Mouse (Mus musculus): ENCODE data around the gene Ppm1a. TPM values are rescaled to one million over a fixed set of nuclear protein-coding genes. Genes with fewer than 3 reads are reported as not detected.
A peak's percentile ranks its signal among the peaks of the same experiment; 100 is the strongest.
"Not testable (repeated sequence)": the region's sequence is repeated elsewhere in the genome, so short reads cannot be mapped to it uniquely, and the experiment has no call there.

Ppm1a gene
- total RNA-seq, 2 experiments from 2014 or later = 252 to 254 TPM

DNA sequence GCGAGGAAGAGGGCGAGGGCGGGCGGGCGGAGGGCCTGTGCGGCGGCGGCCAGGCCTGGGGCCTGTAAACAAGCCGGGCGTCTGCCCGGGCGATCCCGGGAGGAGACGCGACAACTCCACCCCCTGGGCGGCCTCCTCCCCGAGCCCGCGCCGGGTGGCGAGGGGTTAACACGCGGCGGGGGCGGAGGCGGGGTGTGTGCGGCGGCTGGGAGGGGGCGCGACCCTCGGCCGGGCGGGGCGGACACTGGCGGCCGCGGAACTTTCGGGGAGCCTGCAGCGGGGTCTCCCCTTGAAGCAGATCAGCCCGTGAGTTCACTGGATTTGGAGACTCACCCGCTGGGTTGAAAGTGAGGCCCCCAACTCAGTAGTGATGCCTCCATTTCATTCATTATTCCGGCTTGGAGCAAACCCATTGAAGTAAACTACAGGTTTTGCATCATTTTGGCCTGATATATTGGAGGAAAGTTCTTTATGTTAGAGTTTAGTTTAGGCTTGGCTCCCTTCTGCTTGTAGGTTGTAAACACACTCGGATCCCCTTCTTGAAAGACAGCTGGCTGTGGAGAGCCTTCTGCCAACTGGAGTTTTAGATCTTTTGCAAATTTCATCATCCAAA is 4.5 kb downstream of the Ppm1a start:
- peak; percentile 64 to 71 for DNase-seq

DNA sequence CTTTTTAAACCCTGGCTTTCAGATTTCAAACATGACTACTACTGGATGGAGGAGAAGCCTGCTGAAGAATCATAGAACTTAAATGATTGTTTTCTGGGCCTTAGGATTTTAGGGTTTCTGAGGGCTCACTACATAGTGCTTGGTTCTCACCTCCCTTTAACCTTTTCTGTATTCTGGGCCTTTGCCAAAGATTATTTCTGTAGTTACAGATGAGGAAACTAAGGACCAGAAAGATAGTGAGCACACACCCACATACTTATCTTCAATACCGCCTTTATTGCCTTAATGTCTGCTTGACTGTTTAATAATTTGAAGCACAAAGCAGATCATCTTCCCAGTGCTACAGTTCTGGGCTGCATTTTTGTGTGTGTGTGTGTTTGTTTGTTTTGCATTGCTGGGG is 5.2 kb downstream of the Ppm1a start:
- no peak for DNase-seq

DNA sequence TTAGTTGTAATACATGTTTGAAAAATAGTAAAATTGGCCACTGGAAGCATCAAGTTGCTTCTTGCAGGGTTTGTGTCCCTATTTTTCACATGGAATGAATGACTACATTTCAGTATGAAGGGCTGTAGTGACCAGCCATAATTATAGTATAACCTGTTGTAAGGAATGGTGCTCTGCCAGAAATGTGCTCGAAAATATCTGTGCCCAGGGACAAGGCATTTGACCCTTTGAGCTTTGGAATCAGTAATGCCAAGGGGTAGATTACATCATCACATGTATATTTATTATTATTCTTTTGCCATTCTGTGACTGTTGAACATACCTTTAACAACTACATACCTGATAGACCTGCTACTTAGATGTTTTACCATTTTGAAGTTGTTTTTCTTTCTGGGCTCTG is 5.9 kb downstream of the Ppm1a start:
- DNase-seq = no peak

DNA sequence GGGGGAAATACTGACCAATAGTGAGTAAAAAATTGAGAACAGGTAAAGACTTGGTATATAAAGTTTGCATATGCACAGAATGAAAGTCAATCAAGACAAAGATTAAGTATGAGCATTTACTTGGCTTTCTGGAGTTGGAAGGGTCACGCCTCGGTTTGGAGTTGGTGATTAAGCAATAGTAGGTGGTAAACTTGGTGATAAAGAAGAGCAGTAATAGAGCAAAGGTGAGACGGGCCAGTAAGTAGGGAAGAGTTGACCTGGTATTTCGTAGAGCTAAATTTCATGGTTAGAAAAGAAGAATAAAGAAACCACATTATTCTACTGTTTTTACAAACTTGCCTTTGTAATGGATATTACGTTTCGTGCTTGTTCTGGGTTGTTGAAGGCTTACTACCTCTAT is 10.6 kb downstream of the Ppm1a start:
- DNase-seq = no peak

DNA sequence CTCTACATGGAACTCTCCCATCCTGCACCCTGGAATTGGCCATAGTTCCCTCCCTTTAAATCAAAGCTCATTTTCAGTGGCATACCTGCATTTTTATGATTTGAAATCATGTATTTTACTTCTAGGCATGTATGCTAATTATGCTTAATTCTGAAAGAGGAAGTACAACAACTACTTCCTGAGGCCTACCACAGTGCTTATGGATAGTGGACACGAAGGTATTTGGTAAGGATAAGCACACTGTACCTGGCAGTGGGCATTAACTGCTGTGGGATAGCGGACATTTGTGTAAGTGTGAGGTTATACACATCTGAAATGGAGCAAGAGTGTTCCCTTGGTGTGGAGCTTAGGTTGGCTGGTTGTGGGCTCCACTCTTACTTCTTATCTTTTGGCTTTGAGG is 11.0 kb downstream of the Ppm1a start:
- DNase-seq = no peak

DNA sequence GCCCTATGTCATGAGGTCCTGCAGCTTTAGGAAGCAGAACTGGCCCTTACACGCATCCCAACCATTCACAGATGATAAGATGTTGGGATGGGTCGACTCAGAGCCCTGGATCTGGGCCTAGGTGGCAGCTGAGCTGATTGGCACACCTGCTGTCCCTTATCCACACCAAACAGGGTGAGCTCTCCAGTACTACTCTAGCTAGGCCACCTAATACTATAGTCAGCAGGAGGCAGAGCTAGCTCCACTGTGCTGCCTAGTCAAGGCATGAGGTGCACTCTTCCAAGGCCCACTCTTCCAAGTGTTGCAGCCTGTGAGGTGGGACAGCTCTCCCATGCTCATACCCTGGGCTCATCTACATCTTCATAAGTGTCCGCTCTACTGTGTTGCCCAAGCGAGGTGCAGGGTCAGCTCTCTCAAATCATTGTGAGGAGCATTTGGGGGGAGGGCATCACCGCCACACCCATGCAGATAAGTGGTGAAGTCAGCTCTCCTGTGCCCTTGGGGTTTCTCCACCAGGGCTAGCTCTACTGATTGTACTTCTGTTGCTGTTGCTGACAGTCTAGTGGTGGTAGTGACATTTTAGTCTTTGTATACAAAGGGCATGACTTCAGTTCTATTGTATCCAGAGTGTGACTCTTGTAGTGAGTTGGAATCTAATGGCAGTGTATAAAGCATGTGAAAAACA is 12.4 kb downstream of the Ppm1a start:
- DNase-seq = no peak

DNA sequence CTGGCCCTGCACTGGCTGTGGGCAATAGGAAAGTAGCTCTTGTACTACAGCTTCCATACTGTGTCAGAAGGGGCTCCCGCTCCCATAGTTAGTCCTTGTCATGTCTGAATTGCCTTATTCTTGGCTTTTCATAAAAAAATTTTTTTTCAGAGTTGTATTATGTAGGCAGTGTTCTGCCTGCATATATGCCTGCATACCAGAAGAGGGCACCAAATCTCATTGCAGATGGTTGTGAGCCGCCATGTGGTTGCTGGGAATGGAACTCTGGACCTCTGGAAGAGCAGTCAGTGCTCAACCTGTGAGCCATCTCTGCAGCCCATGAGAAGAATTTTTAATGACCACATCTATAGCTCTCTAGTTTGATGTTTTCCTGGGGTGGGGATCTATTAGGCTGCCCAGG is 13.9 kb downstream of the Ppm1a start:
- no peak for DNase-seq

DNA sequence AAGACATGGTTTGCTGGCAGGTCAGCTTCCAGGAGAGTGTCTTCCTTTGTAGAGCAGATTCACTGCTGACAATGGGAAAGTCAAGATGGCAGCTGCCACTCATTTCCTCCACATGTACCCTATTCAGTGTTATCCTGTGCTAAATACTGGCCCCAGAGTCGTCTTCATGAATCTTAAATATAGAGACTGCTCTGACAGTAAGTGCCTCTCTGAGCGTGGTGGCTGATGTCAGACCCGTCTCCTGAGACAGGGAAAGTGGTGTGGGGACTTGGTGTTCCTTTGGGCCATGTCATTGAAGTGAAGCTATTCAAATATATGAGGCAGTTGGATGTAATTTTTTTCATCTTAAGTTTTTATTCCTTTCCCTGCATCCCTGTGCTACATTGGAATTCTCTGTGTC is 14.5 kb downstream of the Ppm1a start:
- DNase-seq = no peak

DNA sequence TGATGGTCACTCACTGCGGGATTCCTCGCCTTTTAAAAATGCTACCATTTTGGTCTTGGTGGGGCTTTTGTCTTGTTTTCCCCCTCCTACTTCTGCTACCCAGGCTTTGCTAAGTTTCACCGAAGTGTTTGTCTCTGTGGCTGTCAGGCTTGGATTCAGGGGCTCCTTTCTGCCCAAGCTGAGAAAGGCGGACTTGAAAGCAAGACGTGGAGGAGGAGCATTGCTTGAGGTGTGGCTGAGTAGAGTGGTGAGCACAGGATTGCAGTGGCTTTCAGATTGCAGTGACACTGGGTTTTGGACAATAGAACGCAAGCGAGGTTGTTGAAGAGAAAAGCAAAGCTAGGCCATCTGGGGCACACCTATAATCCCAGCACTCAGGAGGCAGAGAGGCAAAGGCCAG is 16.7 kb downstream of the Ppm1a start:
- DNase-seq = no peak

DNA sequence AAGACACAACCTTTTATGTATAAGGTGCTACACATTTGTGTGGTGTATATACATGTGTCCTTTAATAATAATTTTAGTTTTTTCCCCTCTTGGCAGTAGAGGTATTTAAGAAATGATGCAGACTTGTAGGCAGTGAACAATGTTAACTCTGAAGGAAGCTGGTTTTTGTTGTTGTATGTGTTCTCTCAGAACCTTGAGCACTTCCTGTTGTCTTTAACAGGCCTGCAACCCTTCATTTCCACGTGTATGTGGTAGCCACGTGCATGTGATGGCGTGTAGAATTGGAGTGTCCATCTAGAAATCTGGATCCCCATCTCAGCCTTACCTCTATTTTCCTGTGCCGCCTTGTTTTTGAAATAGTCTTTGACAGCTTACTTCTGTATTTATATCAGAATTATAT is 20.0 kb downstream of the Ppm1a start:
- no peak for DNase-seq

DNA sequence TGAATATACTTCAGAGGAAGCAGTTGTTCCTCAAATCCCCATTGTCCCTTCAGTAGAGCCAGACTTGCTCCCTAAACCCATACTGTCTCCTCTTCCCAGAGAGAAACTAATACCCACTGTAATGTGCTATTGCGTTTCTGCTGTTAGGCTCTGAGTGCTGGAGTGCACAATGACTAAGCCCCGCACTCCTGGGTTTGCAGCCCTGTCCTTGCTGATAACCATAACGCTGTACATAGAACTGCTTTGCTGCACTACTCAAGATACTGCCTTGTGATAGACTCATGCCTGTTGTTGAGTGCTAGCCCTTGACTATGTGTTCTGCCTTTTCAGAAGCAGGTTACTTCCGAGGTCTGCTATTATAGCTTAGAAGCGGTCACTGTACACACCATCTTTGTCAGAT is 22.9 kb downstream of the Ppm1a start:
- DNase-seq = no peak

DNA sequence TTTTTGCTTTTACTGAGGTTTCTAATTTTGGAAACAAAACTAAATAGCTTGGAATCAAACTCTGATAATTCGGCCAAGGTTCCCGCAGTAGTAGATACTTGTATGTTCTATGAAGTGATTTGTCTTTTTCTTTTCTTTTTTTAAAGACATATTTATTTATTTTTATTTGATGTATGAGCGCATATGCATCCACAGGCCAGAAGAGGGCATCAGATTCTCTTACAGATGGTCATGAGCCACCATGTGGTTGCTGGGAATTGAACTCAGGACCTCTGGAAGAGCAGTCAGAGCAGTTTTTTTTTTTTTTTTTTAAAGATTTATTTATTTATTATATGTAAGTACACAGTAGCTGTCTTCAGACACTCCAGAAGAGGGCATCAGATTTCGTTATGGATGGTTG is 25.5 kb downstream of the Ppm1a start:
- DNase-seq = not testable (repeated sequence)

DNA sequence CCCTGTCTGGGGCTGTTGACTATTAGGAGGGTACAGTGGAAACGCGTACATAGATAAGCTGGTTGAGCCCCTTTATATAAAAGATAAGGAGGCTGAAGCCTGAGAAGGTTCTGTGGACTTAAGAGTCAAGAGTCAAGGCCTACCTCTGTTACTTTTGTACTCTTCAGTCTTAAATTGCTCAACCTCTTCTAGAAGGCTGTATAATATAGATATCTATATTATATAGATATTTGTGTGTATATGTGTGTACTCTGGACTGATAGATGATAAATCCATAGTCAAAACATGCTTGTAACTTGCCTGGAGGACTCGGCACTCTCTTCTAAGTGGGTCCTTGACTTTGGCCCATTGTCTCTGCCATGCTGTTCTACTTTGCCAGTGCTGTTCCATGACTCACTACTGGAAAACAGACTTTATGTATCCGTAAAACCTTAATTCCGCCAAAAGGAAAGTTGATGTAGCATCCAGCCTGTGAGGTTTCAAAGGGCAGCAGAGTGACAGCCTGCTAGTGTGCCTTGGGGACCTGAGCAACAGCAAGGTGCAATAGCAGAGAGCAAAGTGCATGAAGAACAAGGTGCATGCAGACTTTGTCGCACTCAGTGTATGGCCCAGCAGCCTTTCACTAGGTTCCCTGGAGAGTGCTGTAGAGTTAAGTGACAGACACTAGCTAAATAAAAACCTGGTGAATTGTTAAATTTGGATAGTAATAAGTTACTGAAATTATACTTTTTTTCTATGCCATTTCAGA is 28.1 kb downstream of the Ppm1a start:
- DNase-seq = no peak

DNA sequence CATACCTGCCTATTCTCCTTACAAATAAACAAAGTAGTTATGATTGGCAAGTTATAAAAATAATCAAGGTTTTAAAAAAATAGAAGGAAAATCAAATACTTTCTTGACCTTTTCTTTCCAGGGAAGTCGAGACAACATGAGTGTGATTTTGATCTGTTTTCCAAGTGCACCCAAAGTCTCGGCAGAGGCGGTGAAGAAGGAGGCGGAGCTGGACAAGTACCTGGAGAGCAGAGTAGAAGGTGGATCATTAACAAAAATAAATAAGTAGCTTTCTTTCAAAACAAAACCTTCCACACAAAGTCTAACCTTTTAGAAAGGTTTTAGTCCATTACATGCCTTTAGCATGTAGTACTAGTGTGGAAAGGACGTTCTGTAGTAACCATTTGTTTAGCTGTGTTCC is 29.3 kb downstream of the Ppm1a start:
- DNase-seq = no peak

DNA sequence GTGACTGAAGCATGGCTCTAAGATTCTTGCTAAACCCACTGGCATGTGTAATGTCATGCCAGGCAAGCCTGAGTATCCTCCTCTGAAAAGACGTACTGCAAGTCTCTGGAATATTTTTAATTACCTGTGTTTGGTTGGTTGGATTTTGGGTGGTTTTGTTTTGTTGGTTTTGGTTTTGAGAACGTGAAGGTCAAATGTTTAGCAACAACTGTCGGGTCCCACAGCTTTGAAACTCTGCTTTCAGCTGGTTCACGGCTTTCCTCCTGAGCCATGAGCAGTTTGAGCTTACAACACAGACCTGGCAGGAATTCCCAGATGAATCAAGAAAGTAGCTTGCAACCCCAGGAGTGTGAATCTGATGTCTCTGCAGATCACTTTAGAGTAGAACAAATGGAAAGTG is 29.7 kb downstream of the Ppm1a start:
- DNase-seq = no peak

DNA sequence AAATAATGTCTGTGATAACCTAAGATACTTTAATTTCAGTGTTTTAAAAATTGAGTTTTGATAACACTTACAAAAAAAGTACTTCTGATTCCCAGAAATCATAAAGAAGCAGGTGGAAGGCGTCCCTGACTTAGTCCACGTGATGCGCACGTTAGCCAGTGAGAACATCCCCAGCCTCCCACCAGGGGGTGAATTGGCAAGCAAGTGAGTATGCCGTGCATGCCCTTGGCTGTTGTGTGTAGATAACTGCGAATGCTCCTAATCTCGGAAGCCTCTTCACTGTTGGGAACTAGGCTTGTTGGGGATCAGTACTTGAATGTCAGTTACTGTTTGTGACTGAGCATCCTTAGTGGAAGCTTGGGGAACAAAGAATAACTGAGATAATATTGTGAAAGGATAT is 33.3 kb downstream of the Ppm1a start:
- DNase-seq = peak; percentile 34 to 45

DNA sequence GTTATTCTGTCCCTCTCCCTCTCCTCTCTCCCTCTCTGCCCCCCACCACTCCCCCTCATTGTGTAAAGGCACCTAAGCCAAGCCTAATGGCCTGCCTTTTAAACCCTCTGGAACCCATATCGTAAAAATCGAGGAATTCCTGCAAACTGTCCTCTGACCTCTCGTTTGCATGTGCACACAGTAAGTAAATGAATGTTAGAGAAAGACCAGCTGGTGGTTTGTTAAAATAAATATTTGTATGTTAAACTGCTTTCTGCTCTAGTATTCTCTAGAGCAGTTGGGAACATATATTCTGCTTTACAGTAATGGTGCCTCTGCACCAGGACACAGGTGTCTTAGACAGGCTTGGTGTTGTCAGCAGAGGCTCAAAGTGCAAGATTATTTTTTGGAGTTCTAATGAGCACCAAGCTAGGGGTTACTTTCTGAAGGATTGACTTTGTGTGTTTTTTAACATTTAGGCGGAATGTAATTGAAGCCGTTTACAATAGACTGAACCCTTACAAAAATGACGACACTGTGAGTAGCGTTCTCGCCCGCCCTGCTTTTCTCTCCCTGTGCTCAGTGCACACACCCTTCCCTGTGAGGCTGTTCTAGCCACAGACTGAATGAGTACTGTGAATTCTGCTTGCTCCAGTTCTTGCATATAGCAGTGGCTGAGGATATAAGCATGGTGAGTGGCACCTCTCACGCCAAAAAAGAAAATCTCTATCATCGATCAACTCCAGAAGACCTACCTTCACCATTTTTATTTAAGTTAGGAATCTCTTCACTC is 35.3 kb downstream of the Ppm1a start:
- DNase-seq = no peak

DNA sequence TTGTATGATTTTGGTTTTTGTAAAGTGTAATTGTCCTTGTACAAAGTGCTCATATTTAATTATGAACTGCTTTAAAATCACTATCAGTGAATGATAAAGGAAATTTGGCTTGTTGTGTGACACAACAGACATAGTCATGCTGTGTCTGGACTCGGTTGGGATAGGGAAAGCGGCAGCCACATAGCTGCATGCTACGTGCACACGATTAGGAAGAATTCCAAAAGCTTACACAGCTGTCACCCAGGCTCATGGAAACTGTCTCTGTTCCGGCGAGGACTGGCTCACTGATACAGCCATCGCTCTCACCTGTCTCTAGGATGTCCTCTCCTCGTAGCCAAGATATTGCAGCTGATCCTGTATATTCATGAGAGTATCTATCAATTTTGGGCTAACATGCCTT is 36.7 kb downstream of the Ppm1a start:
- DNase-seq = no peak

DNA sequence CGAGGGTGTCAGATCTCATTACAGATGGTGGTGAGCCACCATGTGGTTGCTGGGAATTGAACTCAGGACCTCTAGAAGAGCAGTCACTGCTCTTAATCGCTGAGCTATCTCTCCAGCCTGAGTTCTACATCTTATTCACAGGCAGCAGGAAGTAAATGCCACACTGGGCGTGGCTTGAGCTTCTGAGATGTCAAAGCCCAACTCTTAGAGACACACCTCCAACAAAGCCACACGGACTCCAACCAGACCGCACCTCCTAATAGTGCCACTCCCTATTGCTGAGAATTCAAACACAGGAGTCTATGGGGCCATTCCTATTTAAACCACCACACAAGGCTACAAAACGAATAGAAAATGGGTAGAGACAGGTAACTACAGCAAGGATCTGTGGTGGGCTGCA is 52.5 kb downstream of the Ppm1a start:
- no peak for DNase-seq

DNA sequence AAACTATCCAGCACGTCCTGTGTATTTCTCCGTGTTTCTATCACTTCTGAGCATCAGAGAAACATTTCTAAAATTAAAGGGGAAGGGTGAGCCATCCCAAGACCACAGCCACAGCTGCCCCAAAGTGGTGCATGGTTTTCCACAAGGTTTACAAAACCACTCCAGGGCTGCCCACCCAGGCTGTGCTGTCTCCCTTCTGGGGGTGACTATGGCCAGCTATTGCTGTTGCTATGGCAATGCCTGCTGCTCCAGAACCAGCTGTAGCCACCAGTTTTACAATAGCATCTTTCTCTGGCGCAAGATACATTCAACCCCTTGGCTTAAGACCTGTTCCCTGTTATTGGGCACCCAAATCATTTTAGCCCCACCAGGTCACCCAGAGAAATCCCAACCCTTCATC is 54.3 kb downstream of the Ppm1a start:
- DNase-seq = no peak

DNA sequence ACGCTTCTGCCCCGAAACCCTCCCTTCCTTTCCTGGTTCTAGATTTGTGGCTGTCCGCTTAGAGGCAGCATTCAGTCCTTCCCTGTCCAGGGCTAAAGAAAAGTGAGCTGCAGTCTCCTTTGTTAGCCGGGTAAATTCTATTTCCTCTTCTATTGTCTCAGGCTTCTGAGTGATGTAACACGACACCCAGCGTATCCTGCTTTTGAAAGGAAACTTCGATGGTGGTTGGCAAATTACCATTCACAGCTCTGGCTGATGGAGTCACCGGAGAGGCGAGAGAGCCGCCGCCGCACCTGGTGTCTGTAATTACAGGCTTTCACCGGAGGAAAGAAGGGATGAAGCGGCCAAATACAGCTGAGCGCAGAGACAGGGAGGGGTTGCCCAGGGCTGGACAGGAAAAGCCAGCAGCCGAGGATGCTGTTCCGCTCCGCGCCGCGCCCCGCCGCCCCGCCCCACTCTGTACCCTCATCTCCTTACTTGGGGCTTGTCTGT is 63.7 kb downstream of the Ppm1a start:
- peak; percentile 23 to 37 for DNase-seq

DNA sequence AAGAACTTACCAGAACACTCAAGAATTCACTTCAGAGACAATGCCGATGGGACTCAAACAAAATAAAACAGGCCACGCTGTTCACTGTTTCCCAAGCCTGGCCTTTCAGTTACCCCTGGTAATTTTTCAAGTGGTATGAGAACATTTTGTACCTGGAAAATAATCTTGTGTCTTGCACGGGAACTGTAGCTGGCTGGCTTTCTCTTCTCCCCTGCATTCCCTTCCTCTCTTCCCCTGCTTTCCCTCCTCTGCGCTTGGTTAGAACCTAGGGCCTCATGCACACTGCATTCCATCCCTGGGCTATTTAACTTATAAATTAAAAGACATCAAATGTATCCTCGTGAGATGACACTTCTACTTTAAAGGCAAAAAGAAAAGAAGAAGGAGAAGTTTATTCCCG is 64.3 kb downstream of the Ppm1a start:
- DNase-seq = no peak

DNA sequence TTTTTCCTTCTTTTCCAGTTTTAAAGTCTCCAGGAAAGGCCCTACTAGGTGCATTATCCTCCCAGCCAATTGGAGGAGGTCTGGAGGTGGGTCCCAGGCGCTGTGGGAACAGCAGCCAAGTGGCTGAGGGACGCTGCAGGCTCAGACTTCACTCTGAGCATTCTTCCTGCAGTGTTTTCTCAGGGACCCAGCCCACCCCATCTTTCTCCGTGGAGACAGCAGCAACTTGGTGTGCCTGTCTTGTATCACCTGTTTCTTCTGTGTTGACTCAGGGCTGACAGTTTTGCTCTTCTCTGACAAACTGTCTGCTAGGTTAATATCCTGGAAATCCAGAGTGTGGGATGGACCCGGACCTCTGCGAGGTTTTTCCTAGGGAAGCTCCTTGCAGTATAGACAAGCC is 68.4 kb downstream of the Ppm1a start:
- DNase-seq = no peak
